Mouse (Mus musculus) stomach, embryonic 16.5 days (tissue): ENCODE data around the gene Pitpnm3. TPM values are rescaled to one million over a fixed set of nuclear protein-coding genes. Genes with fewer than 3 reads are reported as not detected.

Experiments
- ATAC-seq: fragments of 200-750 bp; cut with Nextera tagmentation; 2 replicates; pipeline ENCODE4 v1.8.0; 2017; ENCODE audit warnings: moderate number of reproducible peaks, moderate TSS enrichment; ENCODE audit not compliant: insufficient read depth, low FRiP score
- H3K27ac ChIP-seq: fragments of 300-500 bp; sonication (generic); 2 replicates; pipeline ENCODE4 v1.5.1; 2014; ENCODE audit warnings: low read length
- H3K27me3 ChIP-seq: fragments of 300-500 bp; sonication (generic); 2 replicates; pipeline ENCODE4 v1.6.1; 2014; ENCODE audit warnings: low read length, control low read depth, mixed read lengths; ENCODE audit not compliant: control insufficient read depth, insufficient read depth
- H3K36me3 ChIP-seq: fragments of 300-500 bp; sonication (generic); 2 replicates; pipeline ENCODE4 v1.6.1; 2014; ENCODE audit warnings: low read length; ENCODE audit not compliant: control insufficient read depth, insufficient read depth
- H3K4me1 ChIP-seq: fragments of 300-500 bp; sonication (generic); 2 replicates; pipeline ENCODE4 v1.6.1; 2014; ENCODE audit warnings: low read length, control low read depth, mixed read lengths; ENCODE audit not compliant: control insufficient read depth, insufficient read depth
- H3K4me2 ChIP-seq: fragments of 300-500 bp; sonication (generic); 2 replicates; pipeline ENCODE4 v1.6.1; 2014; ENCODE audit warnings: low read depth, low read length, mixed read lengths
- H3K4me3 ChIP-seq: fragments of 300-500 bp; sonication (generic); replicated peaks from 2 replicates; pipeline ENCODE4 v1.5.1; 2014; ENCODE audit warnings: mild to moderate bottlenecking, low read length
- H3K9ac ChIP-seq: fragments of 300-500 bp; sonication (generic); 2 replicates; pipeline ENCODE4 v1.6.1; 2014; ENCODE audit warnings: low read length
- H3K9me3 ChIP-seq: fragments of 300-500 bp; sonication (generic); replicated peaks from 2 replicates; pipeline ENCODE4 v1.6.1; 2016; ENCODE audit warnings: low read length, control low read depth; ENCODE audit not compliant: control insufficient read depth
- WGBS: fragments of 180-500 bp; shearing (Covaris S2); extraction: QIAGEN DNeasy Blood & Tissue Kit; methylation state at CpG from one replicate; pipeline ENCODE4 v1.1.7; 2014; 5-methylcytosine and 5-hydroxymethylcytosine counted together
- polyA plus RNA-seq: library from polyadenylated mRNA; unstranded; fragments of >200 nt; fragmentation: Nextera tagmentation; extraction: Ambion mirVana; gene quantifications from 2 replicates; pipeline ENCODE4 v1.2.1, GENCODE M21; 2015

The Pitpnm3 gene
- polyA plus RNA-seq, 1 experiment from 2014 or later, result 0.63 TPM

- no peak for ATAC-seq
- H3K4me1 ChIP-seq, result no peaks in the 10 kb centered on the region
- no peaks in the 10 kb centered on the region for H3K27me3 ChIP-seq
- no peak overlapping the region for H3K4me2 ChIP-seq
- no peak overlapping the region for H3K27ac ChIP-seq
- no peak overlapping the region for H3K4me3 ChIP-seq
- WGBS, result 58% methylated on average over 4 of the region's 4 CpGs
- H3K9me3 ChIP-seq, result no peaks in the 10 kb centered on the region
- H3K9ac ChIP-seq, result no peak overlapping the region
- no peaks in the 10 kb centered on the region for H3K36me3 ChIP-seq
Measured at GRCm38 (mm10) chr11:72113296-72113695, 22.3 kb downstream of the Pitpnm3 start.

GRCm38 (mm10) chr11:72110726-72111125 is 24.9 kb downstream of the Pitpnm3 start:
- Histone ChIP-seq H3K4me1 (no peaks in the 10 kb centered on the region), H3K4me2 (no peak overlapping the region), H3K36me3 (no peaks in the 10 kb centered on the region), H3K4me3 (no peak overlapping the region), H3K27me3 (no peaks in the 10 kb centered on the region), H3K9me3 (no peaks in the 10 kb centered on the region), H3K27ac (no peak overlapping the region), H3K9ac (no peak overlapping the region)
- ATAC-seq, result no peak
- 41% methylated on average over 3 of the region's 3 CpGs for WGBS

GRCm38 (mm10) chr11:72104223-72104622 is 31.4 kb downstream of the Pitpnm3 start:
- 59% methylated on average over 8 of the region's 8 CpGs for WGBS
- no peaks in the 10 kb centered on the region for H3K27me3 ChIP-seq
- H3K4me3 ChIP-seq, result no peak overlapping the region
- H3K36me3 ChIP-seq, result no peaks in the 10 kb centered on the region
- no peak overlapping the region for H3K9ac ChIP-seq
- ATAC-seq, result no peak
- H3K27ac ChIP-seq, result no peak overlapping the region
- H3K9me3 ChIP-seq, result no peaks in the 10 kb centered on the region
- H3K4me1 ChIP-seq, result no peaks in the 10 kb centered on the region
- no peak overlapping the region for H3K4me2 ChIP-seq

- WGBS, result 66% methylated on average over 7 of the region's 7 CpGs
- ATAC-seq, result no peak
Measured at GRCm38 (mm10) chr11:72103530-72103929, 32.0 kb downstream of the Pitpnm3 start.

GRCm38 (mm10) chr11:72100996-72101395 is 34.6 kb downstream of the Pitpnm3 start:
- Histone ChIP-seq H3K4me1 (no peaks in the 10 kb centered on the region), H3K36me3 (no peaks in the 10 kb centered on the region), H3K27ac (no peak overlapping the region), H3K9ac (no peak overlapping the region), H3K9me3 (no peaks in the 10 kb centered on the region), H3K27me3 (no peaks in the 10 kb centered on the region), H3K4me2 (no peak overlapping the region), H3K4me3 (no peak overlapping the region)
- WGBS, result 86% methylated on average over 4 of the region's 4 CpGs
- ATAC-seq, result no peak

More at GRCm38 (mm10) chr11:72103530-72103929, 32.0 kb downstream of the Pitpnm3 start:
- Histone ChIP-seq H3K4me2 (no peak overlapping the region), H3K4me3 (no peak overlapping the region), H3K4me1 (no peaks in the 10 kb centered on the region), H3K9me3 (no peaks in the 10 kb centered on the region), H3K27me3 (no peaks in the 10 kb centered on the region), H3K9ac (no peak overlapping the region), H3K36me3 (no peaks in the 10 kb centered on the region), H3K27ac (no peak overlapping the region)

- Histone ChIP-seq H3K4me3 (no peak overlapping the region), H3K9me3 (no peaks in the 10 kb centered on the region), H3K4me1 (no peaks in the 10 kb centered on the region; the same call in 1 of the 2 replicates), H3K36me3 (no peaks in the 10 kb centered on the region), H3K9ac (no peak overlapping the region), H3K27ac (no peak overlapping the region), H3K4me2 (no peak overlapping the region), H3K27me3 (no peaks in the 10 kb centered on the region)
- no peak for ATAC-seq
- WGBS, result 66% methylated on average over 4 of the region's 4 CpGs
Measured at GRCm38 (mm10) chr11:72099181-72099580, 36.4 kb downstream of the Pitpnm3 start.

- no peak overlapping the region for H3K9ac ChIP-seq
- no peaks in the 10 kb centered on the region for H3K27me3 ChIP-seq
- H3K36me3 ChIP-seq, result no peaks in the 10 kb centered on the region
- no peaks in the 10 kb centered on the region; the same call in 1 of the 2 replicates for H3K4me1 ChIP-seq
- no peak overlapping the region for H3K27ac ChIP-seq
- H3K4me2 ChIP-seq, result no peak overlapping the region
- ATAC-seq, result no peak
- no peaks in the 10 kb centered on the region for H3K9me3 ChIP-seq
- WGBS, result 63% methylated on average over 3 of the region's 3 CpGs
- H3K4me3 ChIP-seq, result no peak overlapping the region
Measured at GRCm38 (mm10) chr11:72098027-72098426, 37.6 kb downstream of the Pitpnm3 start.

GRCm38 (mm10) chr11:72095994-72096393 is 39.6 kb downstream of the Pitpnm3 start:
- Histone ChIP-seq H3K9ac (no peak overlapping the region), H3K4me1 (no peaks in the 10 kb centered on the region; the same call in 1 of the 2 replicates), H3K27me3 (no peaks in the 10 kb centered on the region), H3K27ac (no peak overlapping the region), H3K4me2 (no peak overlapping the region), H3K9me3 (no peaks in the 10 kb centered on the region), H3K4me3 (no peak overlapping the region), H3K36me3 (no peaks in the 10 kb centered on the region)
- whole genome bisulfite sequencing, result 47% methylated on average over 3 of the region's 3 CpGs
- ATAC-seq, result no peak

- WGBS, result 64% methylated on average over 7 of the region's 7 CpGs
- ATAC-seq, result no peak
- Histone ChIP-seq H3K27me3 (no peaks in the 10 kb centered on the region), H3K9ac (no peak overlapping the region), H3K4me1 (no peaks in the 10 kb centered on the region; the same call in 1 of the 2 replicates), H3K36me3 (no peaks in the 10 kb centered on the region), H3K27ac (no peak overlapping the region), H3K9me3 (no peaks in the 10 kb centered on the region), H3K4me2 (no peak overlapping the region), H3K4me3 (no peak overlapping the region)
Measured at GRCm38 (mm10) chr11:72094442-72094841, 41.1 kb downstream of the Pitpnm3 start.

GRCm38 (mm10) chr11:72092390-72092789 is 43.2 kb downstream of the Pitpnm3 start:
- H3K27ac ChIP-seq, result no peak overlapping the region

More at GRCm38 (mm10) chr11:72092390-72092789, 43.2 kb downstream of the Pitpnm3 start:
- no peaks in the 10 kb centered on the region for H3K36me3 ChIP-seq
- no peak overlapping the region for H3K9ac ChIP-seq
- H3K27me3 ChIP-seq, result no peaks in the 10 kb centered on the region
- H3K4me1 ChIP-seq, result no peaks in the 10 kb centered on the region; the same call in 1 of the 2 replicates
- H3K4me3 ChIP-seq, result no peak overlapping the region
- H3K4me2 ChIP-seq, result no peak overlapping the region
- ATAC-seq, result no peak
- WGBS, result 55% methylated on average over 8 of the region's 8 CpGs
- H3K9me3 ChIP-seq, result no peaks in the 10 kb centered on the region
